Mouse (Mus musculus): Measurements from ENCODE around the gene Ctrb1.

Ctrb1 gene

GRCm38 (mm10) chr8:111717488-111717792 lies 26.6 kb upstream of the Ctrb1 start:
- in situ Hi-C loops (cut with MboI, MseI), result no loop called here

- in situ Hi-C loops (cut with MboI, MseI), result no loop called here
These were observed 26.0 kb upstream of the Ctrb1 start for GRCm38 (mm10) chr8:111716603-111717487.

- in situ Hi-C loops (cut with MboI, MseI), result no loop called here
These were observed 24.7 kb upstream of the Ctrb1 start for GRCm38 (mm10) chr8:111715514-111715913.

- in situ Hi-C loops (cut with MboI, MseI), result no loop called here
These were observed 23.5 kb upstream of the Ctrb1 start for GRCm38 (mm10) chr8:111714295-111714694.

- in situ Hi-C loops (cut with MboI, MseI), result no loop called here
These were observed 23.0 kb upstream of the Ctrb1 start for GRCm38 (mm10) chr8:111713817-111714216.

GRCm38 (mm10) chr8:111713291-111713690 lies 22.5 kb upstream of the Ctrb1 start:
- in situ Hi-C loops (cut with MboI, MseI), result no loop called here

GRCm38 (mm10) chr8:111712588-111712987 lies 21.8 kb upstream of the Ctrb1 start:
- in situ Hi-C loops (cut with MboI, MseI), result no loop called here

- in situ Hi-C loops (cut with MboI, MseI), result no loop called here
These were observed 21.3 kb upstream of the Ctrb1 start for GRCm38 (mm10) chr8:111712135-111712534.

- in situ Hi-C loops (cut with MboI, MseI), result no loop called here
These were observed 20.1 kb upstream of the Ctrb1 start for GRCm38 (mm10) chr8:111710777-111711485.

GRCm38 (mm10) chr8:111709223-111709622 lies 18.4 kb upstream of the Ctrb1 start:
- in situ Hi-C loops (cut with MboI, MseI), result no loop called here

GRCm38 (mm10) chr8:111708265-111708664 lies 17.5 kb upstream of the Ctrb1 start:
- in situ Hi-C loops (cut with MboI, MseI), result no loop called here

- in situ Hi-C loops (cut with MboI, MseI), result no loop called here
These were observed 14.9 kb upstream of the Ctrb1 start for GRCm38 (mm10) chr8:111705699-111706098.

- in situ Hi-C loops (cut with MboI, MseI), result no loop called here
These were observed 14.4 kb upstream of the Ctrb1 start for GRCm38 (mm10) chr8:111705222-111705621.

GRCm38 (mm10) chr8:111704585-111704984 lies 13.8 kb upstream of the Ctrb1 start:
- in situ Hi-C loops (cut with MboI, MseI), result no loop called here

GRCm38 (mm10) chr8:111701380-111701779 lies 10.6 kb upstream of the Ctrb1 start:
- in situ Hi-C loops (cut with MboI, MseI), result no loop called here

- in situ Hi-C loops (cut with MboI, MseI), result no loop called here
These were observed 9.9 kb upstream of the Ctrb1 start for GRCm38 (mm10) chr8:111700740-111701139.

GRCm38 (mm10) chr8:111700201-111700600 lies 9.4 kb upstream of the Ctrb1 start:
- in situ Hi-C loops (cut with MboI, MseI), result no loop called here

- in situ Hi-C loops (cut with MboI, MseI), result no loop called here
These were observed 8.2 kb upstream of the Ctrb1 start for GRCm38 (mm10) chr8:111699035-111699434.

- in situ Hi-C loops (cut with MboI, MseI), result no loop called here
These were observed 6.8 kb upstream of the Ctrb1 start for GRCm38 (mm10) chr8:111697655-111698054.

- in situ Hi-C loops (cut with MboI, MseI), result no loop called here
These were observed 4.6 kb upstream of the Ctrb1 start for GRCm38 (mm10) chr8:111695441-111695840.

GRCm38 (mm10) chr8:111693261-111693741 lies 2.5 kb upstream of the Ctrb1 start:
- in situ Hi-C loops (cut with MboI, MseI), result no loop called here

GRCm38 (mm10) chr8:111686881-111687280 lies 3.9 kb downstream of the Ctrb1 start:
- in situ Hi-C loops (cut with MboI, MseI), result no loop called here

- in situ Hi-C loops (cut with MboI, MseI), result no loop called here
These were observed 8.3 kb downstream of the Ctrb1 start for GRCm38 (mm10) chr8:111682521-111682920.

All from T-helper 1 cell (primary cell).